In genomic region chr7:127121911-127122270, GRCm38 (mm10) we compare ENCODE assay signal across 10 mouse cellular contexts. TPM values are rescaled to one million over a fixed set of nuclear protein-coding genes. Genes with fewer than 3 reads are reported as not detected.
DNase-seq lines count a peak whose midpoint lies in the region; ATAC-seq and TF ChIP-seq lines count a peak whose summit lies in the region.
"Had no signal": no experiment of that assay in that cellular context is flagged by ENCODE, and none has a peak within 500 bp of the region (broad histone marks: within the 10 kb centered on the region; RNA-seq: fewer than 3 reads in every experiment).

TSS of gene Qprt (minus strand) at chr7:127122226.

- H3K9me3 ChIP-seq in heart, embryonic 14.5 days (ENCODE audit: control insufficient read depth, low read length): 0 out of 2 replicates have a peak, but pooled peaks cover 4% of the 10 kb centered on the region
- H3K9me3 ChIP-seq in liver, embryonic 13.5 days (replicated peaks): 0 out of 2 replicates have a peak, but pooled peaks cover 4% of the 10 kb centered on the region

- ATAC-seq in heart, embryonic 14.5 days (ENCODE audit: insufficient number of reproducible peaks, insufficient read depth, low FRiP score, low read depth): no peak
- ATAC-seq in liver, embryonic 13.5 days (ENCODE audit: low read depth): peak; percentile 64

- intact Hi-C loops in heart, postnatal 36 days (cut with DNase I): no loop called here

- no peaks in the 10 kb centered on the region for H3K27me3 ChIP-seq in heart, embryonic 14.5 days (ENCODE audit: control insufficient read depth, insufficient read depth, low read length)
- 0 out of 2 replicates have a peak, but pooled peaks cover 4% of the 10 kb centered on the region for H3K27me3 ChIP-seq in liver, embryonic 13.5 days

- H3K9ac ChIP-seq in heart, embryonic 14.5 days (ENCODE audit: low read length): 0 out of 2 replicates have a peak within 1 kb of the TSS, but pooled peaks have one; percentile 10
- peak within 1 kb of the TSS; percentile 50 for H3K9ac ChIP-seq in liver, embryonic 13.5 days

- WGBS in heart, embryonic 14.5 days: 13% methylated on average over 7 of the region's 7 CpGs
- 36% methylated on average over 7 of the region's 7 CpGs for WGBS in liver, embryonic 13.5 days (ENCODE audit: insufficient replicate concordance)

- TF ChIP-seq CTCF in bone marrow macrophage, adult 2 months (IDR thresholded peaks at IDR 0.05; ENCODE audit: low read depth, low read length): no peak
- no peak for TF ChIP-seq CTCF in layer of hippocampus, adult 2 months (conservative IDR thresholded peaks at IDR 0.05)

- no peak for DNase-seq in heart, postnatal 36 days
- peak; percentile 50 for DNase-seq in kidney, adult 18-20 months
- no peak for DNase-seq in liver, embryonic 13.5 days
- DNase-seq in layer of hippocampus, adult 2 months (ENCODE audit: low spot score in 2 of 2): no peak
- no peak for DNase-seq in layer of hippocampus, adult 9-10 months (ENCODE audit: low spot score)
- DNase-seq in cerebellum, postnatal 14 days: no peak
- DNase-seq: gastrocnemius, postnatal 10 days; lung, postnatal 14 days had no signal

- H3K4me3 ChIP-seq in heart, embryonic 14.5 days (ENCODE audit: control insufficient read depth in 1 of 2, insufficient read depth in 1 of 2, low read depth in 1 of 2, low read length in 2 of 2): peak within 1 kb of the TSS; percentile 14 to 18; a peak in 2 of 4 replicates
- no peak within 1 kb of the TSS for H3K4me3 ChIP-seq in bone marrow macrophage, adult 2 months (ENCODE audit: insufficient read depth, low read length)
- peak within 1 kb of the TSS; percentile 48 for H3K4me3 ChIP-seq in liver, embryonic 13.5 days (replicated peaks)
- H3K4me3 ChIP-seq in layer of hippocampus, adult 2 months: no peak within 1 kb of the TSS

- peaks cover 6 to 15% of the 10 kb centered on the region in 2 experiments; a peak in 3 of 4 replicates for H3K4me1 ChIP-seq in heart, embryonic 14.5 days (ENCODE audit: control insufficient read depth in 2 of 2, insufficient read depth in 2 of 2, low read length in 2 of 2)
- H3K4me1 ChIP-seq in bone marrow macrophage, adult 2 months (ENCODE audit: control insufficient read depth, insufficient read depth, low read length): peaks cover 43% of the 10 kb centered on the region
- peaks cover 41% of the 10 kb centered on the region for H3K4me1 ChIP-seq in liver, embryonic 13.5 days (replicated peaks)

- no peak within 1 kb of the TSS for H3K27ac ChIP-seq in heart, embryonic 14.5 days (replicated peaks in 1 of 2; ENCODE audit: control insufficient read depth in 1 of 2, insufficient read depth in 1 of 2, low read depth in 2 of 2, low read length in 2 of 2)
- H3K27ac ChIP-seq in bone marrow macrophage, adult 2 months (ENCODE audit: insufficient read depth, low read depth, low read length): peak within 1 kb of the TSS; percentile 61; the same call in 1 of the 2 replicates
- H3K27ac ChIP-seq in liver, embryonic 13.5 days: peak within 1 kb of the TSS; percentile 80
- no peak within 1 kb of the TSS for H3K27ac ChIP-seq in layer of hippocampus, adult 2 months

- no peak for TF ChIP-seq POLR2A in bone marrow macrophage, adult 2 months (IDR thresholded peaks at IDR 0.05; ENCODE audit: borderline replicate concordance, low read depth, low read length)

- H3K36me3 ChIP-seq in heart, embryonic 14.5 days (ENCODE audit: control insufficient read depth, insufficient read depth, low read length): no peaks in the 10 kb centered on the region
- H3K36me3 ChIP-seq in liver, embryonic 13.5 days: 0 out of 2 replicates have a peak, but pooled peaks cover 5% of the 10 kb centered on the region

- peak within 1 kb of the TSS; percentile 41 for H3K4me2 ChIP-seq in heart, embryonic 14.5 days (ENCODE audit: low read length)
- H3K4me2 ChIP-seq in liver, embryonic 13.5 days: peak within 1 kb of the TSS; percentile 44

RNA-seq across cellular contexts. Expression of gene Qprt, which starts in this region (rescaled TPM):
- 2.4 and 2.8 TPM in 2 replicates for polyA plus RNA-seq in heart, embryonic 14.5 days (2014; fragmentation: Nextera tagmentation; extraction: Ambion mirVana)
- not detected for total RNA-seq in heart, postnatal 36 days (2021)
- 0.71 TPM in 1 of 2 replicates, not detected in the other for polyA plus RNA-seq in bone marrow macrophage, adult 2 months (2012; ENCODE audit: insufficient read depth, insufficient read length, missing spikeins)
- polyA plus RNA-seq in liver, embryonic 13.5 days (2015; fragmentation: Nextera tagmentation; extraction: Ambion mirVana): 44.4 and 49.1 TPM in 2 replicates
- not detected for total RNA-seq in layer of hippocampus, adult 2 months (2021)

Comparison
In these comparisons a context has a peak if more than half of its experiments do, and no peak if none do; other contexts are left out.
1. RNA of gene Qprt (polyA plus RNA-seq): 44.4 to 49.1 TPM in liver, embryonic 13.5 days; 2.4 to 2.8 TPM in heart, embryonic 14.5 days and 0.71 TPM in bone marrow macrophage, adult 2 months; every median in the first group is over 10 times any median in the second.
2. H3K27ac ChIP-seq: peak in bone marrow macrophage, adult 2 months (single experiment) and liver, embryonic 13.5 days (single experiment); none in heart, embryonic 14.5 days (0 of 2) and layer of hippocampus, adult 2 months (single experiment).
3. H3K4me3 ChIP-seq: peak in heart, embryonic 14.5 days (2 of 2) and liver, embryonic 13.5 days (single experiment); none in bone marrow macrophage, adult 2 months (single experiment) and layer of hippocampus, adult 2 months (single experiment).